Mouse (Mus musculus) urinary bladder, postnatal 14 days (tissue): ENCODE measurements around the gene Sox10.

Experiments
- DNase-seq: peaks from one replicate; pipeline ENCODE4 v3.0.0; 2021; ENCODE audit warnings: low spot score

Gene Sox10

DNA sequence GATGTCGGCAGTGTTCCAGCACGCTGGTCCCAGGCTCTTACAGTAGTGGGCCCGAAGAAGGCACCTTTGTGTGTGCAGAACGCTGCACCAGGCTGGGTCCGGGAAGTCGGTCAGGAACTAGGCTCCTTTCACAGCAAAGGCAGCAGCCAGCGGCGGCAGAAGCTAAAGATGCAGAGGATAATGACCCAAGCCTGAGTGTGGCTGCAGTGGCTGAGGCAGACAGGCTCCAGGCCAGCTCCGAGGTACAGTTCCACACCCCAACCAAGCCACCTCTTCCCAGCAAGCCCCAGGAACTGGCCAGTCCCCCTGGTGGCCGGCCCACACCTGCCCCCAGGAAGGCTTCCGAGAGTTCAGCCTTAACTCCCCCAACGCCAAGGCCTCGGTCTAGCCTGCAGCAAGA is 42.5 kb downstream of the Sox10 start:
- DNase-seq: no peak

DNA sequence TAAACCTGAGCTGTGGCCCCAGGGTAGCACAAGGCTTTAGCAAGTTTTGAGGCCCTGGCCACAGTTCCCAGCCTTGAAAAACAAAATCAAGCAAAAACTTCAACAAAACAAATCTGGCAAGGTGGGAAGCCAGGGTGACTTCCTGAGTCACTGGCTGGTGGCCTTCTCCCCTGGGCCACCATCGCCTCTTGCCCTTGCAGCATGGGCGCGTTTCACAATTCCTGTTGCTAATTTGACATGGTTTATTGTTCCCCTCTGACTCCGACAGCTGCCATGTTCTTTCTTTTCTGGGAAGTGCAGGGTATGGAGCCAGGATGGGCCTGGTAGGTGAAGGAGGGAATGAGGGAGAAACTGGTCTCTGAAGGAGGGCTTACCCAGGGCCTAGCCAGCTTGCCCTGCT is 42.9 kb downstream of the Sox10 start:
- no peak for DNase-seq

DNA sequence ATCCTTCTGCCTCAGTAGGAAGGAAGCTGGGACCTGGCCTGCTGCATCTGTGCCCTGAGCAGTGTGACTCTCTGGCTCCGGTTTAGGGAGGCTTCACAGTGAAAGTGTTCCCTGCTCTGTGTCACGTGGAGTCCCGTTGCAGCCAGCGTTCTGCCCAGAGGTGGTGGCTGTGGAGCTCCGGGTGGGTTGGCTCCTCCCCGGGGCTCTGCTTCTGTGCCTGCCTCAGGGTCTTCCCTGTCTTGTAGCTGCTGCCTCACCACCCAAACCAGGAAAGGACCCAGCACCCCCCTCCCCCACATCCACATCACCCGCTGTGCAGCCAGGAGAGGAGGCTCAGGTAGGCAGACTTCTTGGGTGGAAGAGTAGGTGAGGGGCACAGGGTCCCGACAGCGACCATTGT is 45.5 kb downstream of the Sox10 start:
- DNase-seq: no peak

DNA sequence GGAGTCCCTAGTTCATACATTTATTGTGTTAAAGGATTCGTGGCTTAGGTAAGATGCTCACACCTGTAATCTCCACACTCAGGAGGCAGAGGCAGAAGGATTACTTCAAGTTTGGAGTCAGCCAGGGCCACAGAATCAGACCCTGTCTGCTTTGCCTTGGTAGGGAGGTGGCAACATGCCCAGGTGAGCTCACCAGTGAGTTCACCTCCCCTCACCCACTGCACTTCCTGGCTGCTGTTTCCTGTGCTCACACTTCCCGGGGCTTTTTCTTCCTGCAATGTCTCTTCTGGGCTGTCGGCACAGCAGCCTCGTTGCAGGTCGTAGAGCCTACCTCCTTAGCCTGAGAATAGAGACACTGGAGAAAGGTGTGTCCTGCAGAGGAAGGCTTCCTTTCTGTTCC is 49.8 kb downstream of the Sox10 start:
- no peak for DNase-seq

DNA sequence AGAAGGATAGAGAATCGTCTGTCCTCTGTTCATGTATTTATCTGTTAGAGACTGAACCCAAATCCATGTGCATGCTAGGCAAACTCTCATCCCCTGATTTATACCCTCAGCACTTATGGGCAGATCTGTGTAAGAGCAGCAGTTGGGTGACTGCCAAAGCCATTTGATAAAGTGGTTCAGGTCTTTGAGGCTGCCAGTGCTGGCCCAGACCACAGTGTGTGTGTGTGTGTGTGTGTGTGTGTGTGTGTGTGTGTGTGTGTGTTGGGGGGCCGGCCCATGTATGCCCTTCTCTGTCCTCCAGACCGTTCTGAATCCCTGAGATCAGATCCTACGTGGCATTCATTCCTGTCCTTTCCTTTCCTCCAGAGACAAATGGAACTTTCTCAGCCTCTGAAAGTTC is 53.3 kb downstream of the Sox10 start:
- no peak for DNase-seq

DNA sequence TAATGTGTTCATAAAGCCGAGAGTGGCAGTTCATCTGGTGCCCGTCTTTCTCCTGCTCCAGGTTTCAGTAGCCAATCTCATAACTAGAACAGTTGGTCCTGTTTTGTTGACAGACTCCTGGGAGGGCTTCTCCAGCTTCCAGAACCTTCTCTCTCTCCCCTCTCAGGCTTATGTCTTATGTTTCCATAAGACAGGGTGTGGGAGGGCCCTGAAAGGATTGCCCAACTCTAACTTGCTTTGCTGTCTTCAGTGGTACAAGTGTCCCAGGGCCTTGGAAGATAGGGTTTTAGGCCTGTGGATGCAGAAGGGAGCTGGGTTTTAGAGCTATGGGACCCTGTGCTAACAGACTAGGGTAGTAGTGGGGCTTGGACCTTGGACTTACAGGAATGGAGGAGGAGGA is 54.5 kb downstream of the Sox10 start:
- DNase-seq: no peak

DNA sequence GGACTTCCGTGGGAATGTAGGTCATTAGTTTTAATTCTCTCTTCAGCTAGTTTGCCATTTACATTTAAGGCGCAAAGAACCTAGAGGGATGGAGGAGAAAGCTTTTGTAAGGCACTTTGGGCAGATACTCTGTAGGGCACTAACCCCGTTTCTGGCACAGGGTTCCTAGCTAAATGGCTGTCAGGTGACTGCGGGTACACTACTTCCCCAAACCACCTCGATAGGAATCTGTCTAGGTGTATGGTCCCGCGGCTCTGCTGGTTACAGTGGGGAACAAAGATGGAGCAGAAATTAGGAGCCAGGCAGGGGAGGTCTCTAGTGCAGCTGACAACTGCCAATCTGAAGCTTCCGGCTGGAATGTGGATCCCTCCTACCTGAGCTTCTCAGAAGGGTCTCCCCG is 55.0 kb downstream of the Sox10 start:
- DNase-seq: no peak

DNA sequence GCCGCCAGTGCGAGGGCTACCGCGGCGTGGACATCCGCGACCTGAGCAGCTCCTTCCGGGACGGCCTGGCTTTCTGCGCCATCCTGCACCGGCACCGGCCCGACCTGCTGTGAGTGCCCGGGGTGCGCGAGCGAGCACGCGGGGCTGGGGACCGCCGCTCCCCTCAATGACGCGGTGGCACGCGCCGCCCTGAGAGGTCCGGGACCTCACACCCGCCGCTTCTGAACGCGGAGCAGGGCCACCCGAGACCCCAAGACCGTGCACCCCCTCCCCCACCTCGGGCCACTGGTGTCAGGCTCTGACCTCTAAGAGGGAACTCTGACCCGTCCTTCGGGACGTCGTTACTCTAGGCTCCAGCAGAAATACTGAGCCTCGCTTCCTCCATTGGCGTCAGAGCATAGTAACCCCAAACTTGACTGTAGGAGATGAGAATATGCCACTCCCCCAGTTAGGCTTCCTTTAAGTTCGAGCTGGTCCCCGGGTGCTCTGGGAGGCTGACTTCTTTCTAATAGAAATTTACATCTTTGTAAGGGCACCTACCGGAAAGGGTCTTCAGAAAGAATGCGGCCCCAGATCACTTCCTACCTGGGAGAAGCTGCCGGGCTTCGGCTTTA is 55.6 kb downstream of the Sox10 start:
- no peak for DNase-seq

DNA sequence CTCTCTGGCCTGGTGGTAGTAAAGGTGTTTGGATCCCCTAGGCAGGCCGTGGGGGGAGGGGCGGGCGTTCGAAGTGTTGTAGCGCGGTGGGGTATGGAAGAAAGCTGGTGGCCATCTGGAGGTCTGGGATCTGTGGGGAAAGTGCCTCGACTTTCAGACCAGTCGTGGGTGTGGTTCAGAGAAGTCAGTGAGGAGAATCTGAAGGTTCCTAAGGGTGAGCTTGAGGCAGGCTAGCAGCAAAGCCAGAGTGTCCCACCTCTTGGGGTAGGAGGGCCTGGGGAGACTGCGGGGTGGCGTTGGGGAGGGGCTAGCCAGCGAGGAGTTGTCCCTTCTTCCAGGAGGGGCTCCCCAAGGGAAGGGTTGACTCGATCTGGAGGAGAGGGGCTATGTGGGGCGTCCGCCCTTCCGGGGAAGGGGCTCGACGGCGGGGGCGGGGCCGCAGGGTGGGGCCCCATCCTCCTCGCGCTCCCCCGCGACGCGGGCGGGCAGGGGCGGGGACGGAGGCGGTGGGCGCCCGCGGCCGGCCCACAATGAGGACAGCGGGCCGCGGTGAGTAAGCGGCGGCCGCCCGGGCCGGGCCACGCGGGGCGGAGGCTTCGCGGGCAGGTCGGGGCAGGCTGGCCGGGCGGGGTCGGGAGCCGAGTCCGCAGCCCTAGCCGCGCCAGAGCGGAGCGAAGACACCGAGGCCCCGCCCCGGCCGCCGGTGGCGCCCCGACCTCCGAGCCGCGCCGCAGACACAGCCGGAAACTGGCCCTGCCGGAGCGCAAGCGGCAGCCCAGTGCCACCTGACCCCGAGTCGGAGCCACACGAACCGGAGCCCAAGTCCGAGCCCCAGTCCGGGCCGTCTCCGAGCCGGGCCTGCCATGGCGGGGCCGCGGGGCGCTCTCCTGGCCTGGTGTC is 56.4 kb downstream of the Sox10 start, which contains the start of gene Micall1:
TSS of gene Micall1 (plus strand) at position 478 of the 900 bp plus-strand sequence.
- peak; percentile 88 for DNase-seq

DNA sequence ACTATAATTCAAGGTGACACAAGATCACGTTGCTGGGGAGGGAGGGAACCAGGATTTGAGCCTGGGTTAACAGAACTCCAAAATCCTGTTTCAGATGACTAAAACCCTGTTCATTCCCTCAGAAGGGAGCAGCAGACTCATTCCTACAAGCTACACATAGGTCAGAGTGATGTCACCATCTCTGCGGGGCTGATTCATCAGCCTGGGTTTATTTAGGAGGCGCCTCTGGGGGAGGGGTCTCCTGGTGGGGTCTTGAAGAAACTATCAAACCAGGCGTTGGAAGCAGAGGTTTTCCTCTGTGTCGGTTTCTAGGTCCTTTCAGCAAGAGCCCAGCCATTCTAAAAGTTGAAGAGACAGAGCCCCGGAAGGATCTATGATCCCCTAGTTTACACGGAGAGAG is 57.1 kb downstream of the Sox10 start:
- DNase-seq: no peak

DNA sequence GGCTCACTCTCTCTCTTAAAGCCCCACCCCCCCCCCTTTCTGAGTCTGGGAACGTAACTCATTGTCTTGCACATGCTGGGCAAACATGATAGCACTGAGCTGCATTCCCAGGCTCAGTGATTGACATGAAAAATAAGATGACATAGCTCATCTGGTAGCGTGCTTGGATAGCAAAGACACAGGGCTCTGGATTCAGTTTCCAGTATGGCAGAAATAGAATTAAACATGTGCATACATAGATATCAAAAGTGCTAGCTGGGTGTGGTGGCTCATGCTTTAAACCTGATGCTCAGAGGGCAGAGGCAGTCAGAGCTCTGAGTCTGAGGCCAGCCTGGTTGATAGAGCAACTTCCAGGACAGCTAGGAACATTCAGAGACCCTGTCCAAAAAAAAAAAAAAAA is 59.2 kb downstream of the Sox10 start:
- DNase-seq: no peak
